Mouse (Mus musculus): ENCODE measurements around the gene Fam171a1.

GRCm38 (mm10) chr2:3118969-3119368, 4.9 kb downstream of the Fam171a1 start:
- TF ChIP-seq CTCF (IDR thresholded peaks at IDR 0.05; ENCODE audit: low read depth) (no peak), EP300 (optimal IDR thresholded peaks at IDR 0.05) (no peak)
